Mouse (Mus musculus): ENCODE data around the gene Stag2.

The Stag2 gene

DNA sequence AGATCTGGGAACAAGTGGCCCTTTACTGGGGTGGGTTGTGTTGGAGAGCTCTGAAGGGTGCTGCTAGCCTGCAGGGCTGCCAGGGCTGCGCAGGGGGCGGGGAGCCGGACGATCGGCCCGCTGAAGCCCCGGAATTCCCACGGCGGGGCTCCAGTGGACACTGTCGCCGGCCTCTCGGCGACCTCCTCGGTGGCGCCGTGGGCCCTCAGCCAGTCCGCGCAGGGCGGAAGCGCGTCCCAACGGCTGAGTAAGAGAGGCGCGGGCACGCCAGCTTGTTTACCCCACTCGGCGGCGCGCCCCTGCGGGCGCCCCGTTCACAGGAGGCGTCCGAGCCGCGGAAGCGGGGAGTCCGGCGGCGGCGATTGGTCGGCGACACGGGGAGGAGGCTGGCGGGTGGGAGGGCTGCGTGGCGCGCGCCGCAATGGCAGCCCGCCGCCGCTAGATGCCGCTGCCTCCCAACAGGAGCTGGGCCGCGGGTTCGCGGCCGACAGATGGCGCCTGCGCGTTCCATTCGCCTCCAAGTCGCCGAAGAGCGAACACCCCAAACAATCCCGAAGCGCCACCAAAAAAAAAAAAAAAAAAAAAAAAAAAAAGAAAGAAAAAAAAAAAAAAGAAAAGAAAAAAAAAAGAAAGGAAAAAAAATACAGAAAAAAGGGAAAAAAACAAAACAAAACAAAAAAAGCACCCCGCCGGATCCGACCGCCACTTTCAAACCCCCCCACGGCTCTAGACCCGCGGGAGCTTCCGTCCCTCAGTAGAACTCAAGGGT is at the start of gene Stag2:
Gene Stag2, plus strand, starts transcription at position 530 of the 769 bp plus-strand sequence.
- DNase-seq (ENCODE audit: low spot score), result peak; percentile 85

DNA sequence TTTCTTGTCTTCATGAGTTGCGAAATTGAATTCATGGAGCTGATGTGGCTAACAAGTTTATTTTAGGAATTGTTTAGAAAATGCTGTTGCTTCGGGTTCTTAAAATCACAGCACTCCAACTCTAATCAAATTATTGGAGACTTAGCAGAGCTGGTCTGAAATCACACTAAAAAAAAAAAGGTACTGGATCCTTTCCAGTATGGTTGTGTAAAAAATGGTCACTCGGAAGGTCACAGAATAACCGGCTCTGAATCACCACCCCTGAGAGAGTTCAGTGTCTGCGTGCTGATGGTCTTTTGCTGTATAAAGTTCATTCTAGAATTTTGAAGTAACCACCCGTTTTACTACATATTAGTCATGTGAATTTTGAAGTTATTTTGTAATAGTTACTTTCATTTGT is 42.0 kb upstream of the Stag2 start:
- no peak for DNase-seq (ENCODE audit: low spot score)

DNA sequence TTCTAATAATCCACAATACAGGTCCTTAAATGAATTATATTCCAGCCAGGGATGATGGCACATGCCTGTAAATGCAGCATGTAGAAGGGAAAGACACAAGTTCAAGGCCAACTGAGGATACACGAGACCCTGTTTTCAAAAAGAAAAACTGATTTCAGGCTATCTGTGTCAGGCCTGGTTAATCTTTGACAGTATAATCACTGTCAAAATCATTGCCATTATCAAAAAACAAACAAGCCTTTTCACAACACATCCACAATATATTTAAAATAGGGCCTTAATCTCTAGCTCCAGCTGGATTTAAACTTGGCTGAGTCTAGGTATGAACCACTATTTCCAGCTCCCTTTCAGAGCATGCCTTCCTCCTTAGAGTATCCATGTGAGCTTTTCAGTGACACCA is 38.5 kb upstream of the Stag2 start:
- DNase-seq (ENCODE audit: low spot score), result no peak

DNA sequence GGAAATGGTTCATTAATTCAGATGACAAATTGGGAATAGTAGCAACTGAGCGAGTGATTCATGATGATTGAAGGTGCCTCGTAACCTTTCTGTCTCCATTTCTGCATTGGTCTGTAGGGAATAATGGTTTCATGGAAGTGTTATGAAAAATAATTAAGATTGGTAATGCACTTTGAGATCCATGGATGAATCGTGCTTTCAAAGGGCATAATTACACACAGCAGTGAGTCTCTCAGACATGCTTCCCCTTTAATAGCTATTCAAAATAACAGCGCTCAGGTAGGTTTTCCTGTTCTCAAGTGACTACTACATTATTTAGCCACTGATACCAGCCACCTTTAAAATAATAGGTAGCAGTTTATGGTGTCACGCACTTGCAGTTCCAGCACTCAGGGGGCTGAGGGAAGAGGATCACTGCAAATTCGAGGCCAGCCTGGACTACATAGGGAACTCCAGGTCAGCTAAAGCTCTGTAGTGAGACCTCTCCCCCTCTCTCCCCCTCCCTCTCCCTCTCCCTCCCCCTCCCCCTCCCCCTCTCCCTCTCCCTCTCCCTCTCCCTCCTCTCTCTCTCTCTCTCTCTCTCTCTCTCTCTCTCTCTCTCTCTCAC is 29.6 kb upstream of the Stag2 start:
- DNase-seq (ENCODE audit: low spot score), result no peak

DNA sequence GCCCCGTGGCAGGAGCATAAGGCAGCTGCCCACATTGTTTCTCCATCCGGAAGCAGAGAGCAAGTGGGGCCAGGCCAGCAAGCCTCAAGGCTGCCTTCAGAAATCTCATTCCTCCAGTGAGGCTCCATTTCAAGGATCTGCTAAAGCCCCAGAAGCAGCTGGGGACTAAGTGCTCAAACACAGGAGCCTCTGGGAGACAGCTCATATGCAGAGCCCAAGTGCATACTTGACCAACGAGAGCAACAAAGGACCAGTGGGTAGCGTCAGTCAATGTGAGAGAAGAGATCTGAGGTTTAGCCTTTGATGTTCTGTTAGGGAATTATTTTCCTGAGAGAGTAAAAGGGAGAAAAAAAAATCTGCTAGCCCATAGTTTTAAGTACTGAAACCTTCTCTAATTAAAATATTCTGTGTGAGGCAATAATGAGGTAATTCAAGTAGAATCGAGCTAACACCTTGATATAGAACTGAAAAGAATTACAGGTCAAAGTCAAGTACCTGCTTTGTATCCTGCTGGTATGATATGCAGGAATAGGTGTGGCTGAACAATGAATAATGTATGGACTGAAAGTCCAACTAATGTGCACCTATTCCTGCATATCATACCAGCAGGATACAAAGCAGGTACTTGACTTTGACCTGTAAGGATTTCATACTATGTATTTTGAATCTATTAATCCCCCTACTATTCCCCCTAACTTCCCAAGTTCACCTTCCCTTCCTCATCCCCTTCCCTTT is 24.0 kb upstream of the Stag2 start:
- DNase-seq (ENCODE audit: low spot score), result no peak

DNA sequence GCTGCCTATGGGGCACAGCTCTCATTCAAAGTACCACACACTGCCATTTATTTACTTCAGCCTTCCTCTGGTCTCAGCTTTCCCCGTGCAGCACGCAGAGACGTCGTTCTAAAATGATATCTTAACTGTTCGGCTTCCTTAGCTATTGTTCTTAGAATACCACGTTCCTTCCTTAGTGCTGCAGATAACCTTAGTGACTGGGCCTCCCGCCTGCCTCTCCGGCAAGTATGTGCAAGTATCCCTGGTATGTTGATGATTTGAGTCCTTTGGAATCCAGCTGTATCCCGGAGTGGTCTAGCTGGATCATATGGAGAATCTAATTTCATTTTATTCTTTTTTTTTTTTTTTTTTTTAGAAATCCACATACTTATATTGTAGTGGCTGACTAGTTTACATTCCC is 9.2 kb upstream of the Stag2 start:
- no peak for DNase-seq (ENCODE audit: low spot score)

DNA sequence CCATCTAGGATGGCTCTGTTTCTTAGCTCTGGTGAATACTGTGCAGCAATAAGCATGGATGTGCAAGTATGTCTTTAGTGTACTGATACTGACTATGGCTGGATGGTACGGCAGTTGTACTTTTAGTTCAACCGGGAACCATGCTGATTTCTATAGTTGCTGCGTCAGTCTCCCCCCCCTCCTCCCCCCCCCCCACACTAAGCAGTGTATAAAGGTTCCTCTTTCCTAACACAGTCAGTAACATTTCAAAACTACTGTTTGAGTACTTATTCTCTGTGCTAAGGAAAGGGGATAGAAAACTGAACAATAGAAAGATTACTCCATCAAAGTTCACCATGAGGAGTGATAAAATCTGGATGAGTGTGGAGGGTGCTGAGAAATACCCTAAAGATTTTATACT is 6.5 kb upstream of the Stag2 start:
- no peak for DNase-seq (ENCODE audit: low spot score)

DNA sequence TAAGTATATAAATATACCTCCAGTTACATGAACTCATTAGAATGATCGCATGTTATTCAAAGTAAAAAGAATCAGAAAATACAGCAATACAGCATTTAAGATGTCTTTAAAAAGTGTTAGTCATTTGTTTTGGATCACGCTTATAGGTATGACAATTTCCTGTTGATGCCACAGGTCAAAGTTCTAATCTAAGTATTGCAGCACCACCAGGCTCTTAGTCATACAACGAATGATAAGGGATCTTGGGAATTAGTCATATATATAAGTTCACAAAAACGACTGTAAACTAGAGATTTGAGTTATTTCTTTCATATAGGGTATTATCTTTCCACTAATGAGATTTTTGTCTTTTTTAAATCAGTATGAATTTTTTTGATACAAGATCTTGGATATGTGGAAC is 5.1 kb upstream of the Stag2 start:
- no peak for DNase-seq (ENCODE audit: low spot score)

DNA sequence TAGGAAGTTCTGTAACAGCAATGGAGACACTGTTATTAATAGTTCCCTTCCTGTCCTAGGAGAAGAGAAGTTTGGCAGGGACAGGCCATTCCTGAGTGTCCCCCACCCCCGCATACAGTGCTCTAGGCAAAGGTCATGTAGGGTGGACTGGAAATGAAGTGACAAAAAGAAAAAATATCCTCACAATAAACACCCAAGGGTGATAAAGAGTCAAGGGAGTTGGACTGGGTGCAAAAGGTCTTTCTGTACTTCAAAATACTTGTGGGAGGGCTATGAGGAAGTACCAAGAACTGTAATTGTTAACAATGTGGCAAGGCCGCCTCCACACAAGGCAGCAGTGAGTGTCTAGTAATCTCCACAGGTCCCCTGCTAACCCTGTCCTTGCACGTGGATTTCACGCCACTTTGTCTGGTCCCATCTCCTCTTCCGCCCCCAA is 1.1 kb upstream of the Stag2 start:
- DNase-seq (ENCODE audit: low spot score), result peak; percentile 6

DNA sequence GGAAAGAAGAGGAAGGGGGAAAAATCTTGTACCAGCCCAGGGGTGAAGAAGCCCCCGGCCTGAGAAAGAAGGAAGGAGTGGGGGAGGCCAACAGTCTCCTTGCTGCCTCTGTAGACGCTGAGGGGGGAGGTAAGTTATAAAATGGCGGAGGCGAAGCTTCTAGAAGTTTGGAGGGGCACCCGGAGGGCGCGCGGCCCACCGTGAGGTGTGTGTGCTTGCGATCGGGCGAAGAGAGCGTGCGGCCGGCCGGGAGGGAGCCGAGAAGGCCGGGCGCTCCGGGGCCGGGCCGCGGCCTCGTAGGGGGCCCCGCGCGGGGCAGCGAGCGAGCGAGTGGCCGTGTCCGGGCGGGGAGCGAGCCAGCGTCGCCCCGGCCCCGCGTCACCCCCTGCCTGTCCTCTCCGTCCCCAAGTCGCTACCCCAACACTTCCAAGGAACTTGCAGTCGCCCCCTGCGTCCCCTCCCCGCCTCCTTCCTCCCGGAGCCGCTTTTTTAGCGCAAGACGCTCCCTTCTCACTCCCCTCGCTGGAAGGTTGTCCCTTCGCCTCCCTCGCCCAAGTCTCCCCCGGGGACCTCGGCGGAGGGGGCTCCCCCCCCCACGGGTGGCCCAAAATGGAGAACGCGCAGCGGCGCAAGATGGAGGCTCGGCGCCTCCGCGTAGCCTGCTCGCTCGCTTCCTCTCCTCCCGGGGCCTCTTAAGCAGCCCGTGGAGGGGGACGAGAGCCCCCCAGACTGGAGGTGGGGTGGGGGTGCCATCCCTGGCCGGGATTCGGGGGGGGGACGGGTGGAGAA is 634 bp downstream of the Stag2 start:
- peak; percentile 39 for DNase-seq (ENCODE audit: low spot score)

DNA sequence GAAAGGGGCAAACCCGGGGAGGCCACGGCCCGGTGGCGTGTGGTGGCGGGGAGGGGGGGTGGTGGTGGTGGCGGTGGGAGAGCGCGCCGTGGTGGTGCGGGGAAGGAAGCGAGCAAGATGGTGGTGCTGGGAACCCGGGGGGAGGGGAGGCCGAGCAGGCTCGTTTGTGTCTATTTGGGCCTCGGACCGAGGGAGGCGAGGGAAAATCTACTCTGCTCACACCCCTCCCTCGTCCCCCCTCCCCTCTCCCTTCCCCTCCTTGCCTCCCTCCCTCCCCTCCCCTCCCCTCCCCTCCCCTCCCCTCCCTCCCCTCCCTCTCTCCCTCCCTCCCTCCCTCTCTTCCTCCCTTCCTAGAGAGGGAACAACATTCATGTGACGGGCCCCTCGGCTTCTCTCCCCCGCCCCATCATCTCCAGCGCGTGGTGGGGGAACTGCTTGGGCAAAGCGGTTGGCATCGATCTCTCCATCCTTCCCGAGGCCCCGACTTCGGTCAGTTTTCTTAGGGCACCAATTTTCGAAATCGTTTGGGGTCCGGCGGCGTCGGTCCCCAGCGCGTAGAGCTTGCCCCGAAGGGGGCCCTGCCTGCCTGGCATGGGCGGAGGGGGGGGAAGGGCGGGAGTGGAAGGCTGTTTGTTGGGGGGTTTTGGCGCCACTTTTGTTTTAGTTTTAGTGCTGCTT is 1.4 kb downstream of the Stag2 start:
- peak; percentile 77 for DNase-seq (ENCODE audit: low spot score)

DNA sequence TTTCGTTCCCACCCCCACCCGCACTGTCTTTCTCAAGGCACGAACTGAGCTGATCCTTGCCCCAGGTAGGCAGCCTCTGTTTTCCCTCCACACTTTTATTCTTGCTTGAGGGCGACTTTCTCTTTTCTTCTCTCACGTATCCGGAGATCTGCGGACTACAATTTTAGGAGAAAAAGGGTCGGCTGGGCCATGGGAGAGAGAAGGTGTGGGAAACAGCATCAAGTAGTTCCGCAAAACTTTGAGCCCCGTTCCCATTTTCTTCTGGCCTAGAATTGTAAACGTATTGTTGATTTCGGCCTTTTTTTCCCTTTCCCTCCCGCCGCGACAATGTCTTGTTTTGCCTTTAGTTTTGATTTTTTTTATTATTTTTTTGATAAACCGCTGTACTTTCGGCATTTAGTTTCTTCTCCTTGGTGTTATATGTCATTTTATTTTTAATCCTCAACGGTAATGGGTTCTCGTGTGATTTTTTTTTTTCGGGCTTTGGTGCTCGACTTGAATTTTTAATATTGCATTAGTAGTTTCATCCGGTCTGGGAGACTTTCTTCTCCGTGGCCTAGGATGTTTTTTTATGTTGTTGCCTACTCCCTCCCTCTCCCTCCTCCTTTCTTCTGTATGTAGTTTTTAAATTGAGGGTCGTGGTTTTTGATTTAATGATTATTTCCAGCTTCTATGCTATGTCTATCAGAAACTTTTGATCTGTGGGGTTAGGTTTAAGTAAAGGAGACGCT is 2.1 kb downstream of the Stag2 start:
- peak; percentile 3 for DNase-seq (ENCODE audit: low spot score)

DNA sequence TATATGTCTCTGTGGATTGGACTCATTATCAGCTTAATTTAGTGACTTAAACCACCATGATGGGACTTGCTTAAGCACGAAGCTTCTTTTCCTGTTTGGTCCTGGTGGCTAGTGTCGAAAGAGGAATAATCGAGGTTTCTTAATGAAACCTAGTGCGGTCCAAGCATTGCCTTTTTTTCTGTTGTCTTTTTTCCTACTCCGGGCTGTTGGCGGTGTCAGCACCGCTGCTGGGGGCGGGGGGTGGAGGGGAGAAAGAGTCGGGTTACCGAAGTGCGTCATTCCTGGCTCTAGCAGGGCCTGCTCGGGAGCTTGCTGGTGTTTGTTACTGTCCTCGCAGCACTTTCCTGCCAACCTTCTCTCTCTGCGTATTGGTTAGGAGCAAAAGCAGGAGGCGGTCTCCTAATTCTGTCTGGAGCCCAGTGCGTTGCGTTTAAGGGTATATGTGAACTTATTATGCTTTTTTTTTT is 2.8 kb downstream of the Stag2 start:
- DNase-seq (ENCODE audit: low spot score), result peak; percentile 61

DNA sequence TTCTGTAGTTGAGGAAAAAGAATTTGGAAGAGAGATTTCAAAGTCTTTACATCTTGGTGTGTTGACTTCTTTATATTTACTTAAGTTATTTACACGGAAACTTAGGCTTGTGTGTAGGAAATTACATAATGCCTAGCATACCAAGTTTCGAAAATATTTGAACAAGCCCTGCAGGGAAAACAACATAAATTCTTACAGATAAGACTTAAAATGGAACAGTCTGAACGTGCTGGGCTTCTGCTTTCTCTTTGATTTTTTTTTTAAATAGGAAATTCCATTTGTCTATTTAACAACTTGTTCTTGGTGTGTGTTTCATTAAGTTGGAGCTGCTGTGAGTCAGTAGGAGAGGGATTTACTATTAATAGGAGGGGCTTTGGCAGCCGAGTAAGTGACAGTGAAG is 3.9 kb downstream of the Stag2 start:
- DNase-seq (ENCODE audit: low spot score), result no peak

DNA sequence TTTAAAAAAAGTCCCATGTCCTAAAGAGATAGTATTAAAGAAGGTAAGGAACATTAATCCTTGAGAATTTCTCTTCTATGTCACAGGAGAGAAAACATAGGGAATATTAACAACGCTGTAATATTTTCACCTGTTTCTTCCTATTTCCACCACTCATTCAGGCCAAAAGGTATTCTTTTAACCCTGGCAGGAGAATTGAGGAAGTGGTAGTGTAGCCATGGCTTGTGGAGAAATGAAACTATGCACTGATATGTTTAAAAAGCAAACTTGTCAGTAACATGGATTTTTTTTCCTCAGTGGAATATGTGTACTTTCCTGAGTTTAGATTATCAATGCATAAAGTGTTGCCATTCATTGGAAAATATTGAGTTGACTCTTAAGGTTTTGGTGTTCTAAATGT is 16.3 kb downstream of the Stag2 start:
- no peak for DNase-seq (ENCODE audit: low spot score)

DNA sequence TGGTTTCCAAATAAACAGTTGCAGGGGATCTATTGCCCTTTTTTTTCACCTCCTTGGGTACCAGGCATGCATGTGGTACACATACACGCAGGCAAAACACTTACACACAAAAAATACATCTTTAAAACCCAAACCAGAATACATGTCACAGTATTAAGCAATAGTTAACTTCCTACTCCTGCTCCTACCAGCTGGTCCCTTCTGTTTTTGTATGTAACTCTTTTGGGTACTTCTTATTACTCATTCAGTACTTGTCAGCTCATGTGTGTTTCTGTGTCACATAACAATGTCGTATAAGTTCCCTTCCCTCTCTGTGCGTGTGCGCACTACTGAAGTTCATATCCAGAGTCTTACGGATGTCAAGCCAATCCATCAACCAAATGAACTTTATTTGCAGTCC is 21.7 kb downstream of the Stag2 start:
- DNase-seq (ENCODE audit: low spot score), result no peak

DNA sequence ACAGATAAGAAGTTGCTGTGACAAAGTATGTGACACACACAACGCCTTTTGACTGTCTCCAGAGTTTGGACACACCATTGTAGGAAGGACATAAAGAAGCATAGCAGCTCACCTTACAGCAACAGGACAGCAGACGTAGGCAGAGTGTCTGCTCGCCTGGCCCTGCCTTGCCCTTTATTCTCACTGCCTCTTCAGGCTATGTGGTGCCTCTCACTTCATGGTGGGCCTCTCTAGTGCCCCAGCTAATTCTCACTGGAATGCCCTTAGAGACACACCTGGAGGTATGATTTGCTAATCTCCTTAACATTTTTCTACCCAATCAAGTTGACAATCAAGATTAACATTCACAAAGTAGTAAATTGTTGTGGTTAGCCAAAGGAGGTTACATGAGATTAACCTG is 38.5 kb downstream of the Stag2 start:
- DNase-seq (ENCODE audit: low spot score), result no peak

DNA sequence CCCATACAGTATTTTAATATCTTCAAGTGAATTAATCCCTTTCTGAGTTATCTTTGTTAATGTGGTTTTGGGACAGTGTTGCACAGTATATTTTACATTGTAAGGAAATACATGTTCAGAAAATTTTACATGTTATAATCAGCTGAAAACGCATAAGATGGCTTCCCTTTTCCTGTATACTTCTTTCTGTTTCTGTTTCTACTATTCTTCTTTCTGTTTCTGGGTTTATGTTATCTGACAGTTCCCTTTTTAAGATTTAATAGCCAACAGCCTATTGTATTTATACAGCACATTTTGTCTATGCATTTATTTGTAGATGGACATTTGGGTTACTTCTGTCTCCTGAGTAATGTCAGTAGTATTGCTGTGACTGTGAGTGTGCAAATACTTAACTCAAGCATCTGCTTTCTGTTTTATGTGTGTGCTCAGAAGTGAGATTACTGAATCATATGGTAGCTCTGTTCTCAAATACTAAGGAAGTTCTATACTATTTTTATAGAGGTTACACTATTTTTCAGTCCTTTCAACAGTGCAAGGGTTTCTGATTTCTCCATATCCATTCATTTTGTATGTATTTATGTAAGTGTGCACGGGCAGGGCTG is 39.8 kb downstream of the Stag2 start:
- no peak for DNase-seq (ENCODE audit: low spot score)

DNA sequence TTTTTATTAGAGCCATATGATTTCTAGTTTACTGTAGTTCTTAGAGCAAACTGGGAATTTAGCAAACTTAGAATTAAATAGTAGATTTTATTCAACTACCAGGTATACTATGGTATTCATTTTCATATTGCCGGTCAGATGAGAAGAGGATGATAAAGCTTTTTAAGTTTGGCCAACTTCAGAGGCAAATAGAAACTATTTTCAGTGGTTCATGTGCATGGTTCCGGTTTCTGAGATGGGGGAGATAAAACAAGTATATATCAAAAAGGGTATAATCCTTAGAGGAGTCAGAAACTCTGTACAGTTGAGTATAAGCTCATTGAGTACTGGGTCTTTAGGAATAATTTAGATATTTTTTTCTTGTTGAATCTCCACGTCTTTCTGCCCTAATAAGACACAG is 45.5 kb downstream of the Stag2 start:
- no peak for DNase-seq (ENCODE audit: low spot score)

DNA sequence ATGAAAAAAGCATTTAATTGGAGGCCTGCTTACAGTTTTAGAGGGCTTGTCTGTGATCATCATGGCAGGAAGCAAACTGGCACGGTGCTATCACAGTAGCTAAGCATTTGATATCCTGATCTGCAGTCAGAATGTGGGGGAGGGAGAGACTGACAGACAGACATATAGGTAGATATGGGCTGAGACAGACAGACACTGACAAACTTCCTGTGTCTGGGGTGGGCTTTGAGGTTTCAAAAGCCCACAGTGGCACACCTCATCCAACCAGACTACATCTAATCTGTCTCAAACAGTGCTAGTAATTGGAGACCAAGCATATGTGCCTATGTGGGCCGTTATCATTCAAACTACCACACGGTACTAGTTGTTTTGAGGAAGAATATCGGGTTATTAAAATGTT is 53.4 kb downstream of the Stag2 start:
- no peak for DNase-seq (ENCODE audit: low spot score)

DNA sequence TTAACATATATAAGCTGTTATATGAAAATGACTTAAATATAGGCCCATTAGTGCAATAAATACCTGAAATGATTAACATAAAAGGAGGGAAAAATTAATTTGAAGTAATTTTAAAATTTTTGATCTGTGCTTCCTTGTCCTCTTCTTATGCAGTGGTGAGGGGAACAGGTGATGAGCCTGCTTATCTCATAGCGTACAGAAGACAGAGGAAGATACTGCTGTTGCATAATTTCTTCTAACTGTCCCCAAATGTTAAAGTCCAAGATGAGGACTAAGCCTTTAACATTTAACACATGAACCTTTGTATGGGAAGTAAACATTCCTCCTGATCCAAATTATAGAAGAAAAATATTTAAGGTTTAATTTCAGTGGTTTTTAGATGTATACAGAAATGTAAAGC is 66.6 kb downstream of the Stag2 start:
- no peak for DNase-seq (ENCODE audit: low spot score)

Measured in layer of hippocampus, adult 11-12 months (tissue).